Mouse (Mus musculus): ENCODE results near the gene Dlg5.

Gene Dlg5

GRCm38 (mm10) chr14:24234411-24234810, 11.3 kb downstream of the Dlg5 start:
- no peak for DNase-seq (ENCODE audit: low spot score)

- peak; percentile 51 for DNase-seq (ENCODE audit: low spot score)
Measured at GRCm38 (mm10) chr14:24232641-24233633, 12.8 kb downstream of the Dlg5 start.

GRCm38 (mm10) chr14:24228549-24228948, 17.2 kb downstream of the Dlg5 start:
- no peak for DNase-seq (ENCODE audit: low spot score)

GRCm38 (mm10) chr14:24227015-24227414, 18.7 kb downstream of the Dlg5 start:
- no peak for DNase-seq (ENCODE audit: low spot score)

- no peak for DNase-seq (ENCODE audit: low spot score)
Measured at GRCm38 (mm10) chr14:24226344-24226743, 19.4 kb downstream of the Dlg5 start.

- DNase-seq (ENCODE audit: low spot score): no peak
Measured at GRCm38 (mm10) chr14:24222759-24223158, 23.0 kb downstream of the Dlg5 start.

- DNase-seq (ENCODE audit: low spot score): no peak
Measured at GRCm38 (mm10) chr14:24222273-24222672, 23.4 kb downstream of the Dlg5 start.

- no peak for DNase-seq (ENCODE audit: low spot score)
Measured at GRCm38 (mm10) chr14:24217362-24217722, 28.4 kb downstream of the Dlg5 start.

- DNase-seq (ENCODE audit: low spot score): no peak
Measured at GRCm38 (mm10) chr14:24216678-24217361, 28.9 kb downstream of the Dlg5 start.

- no peak for DNase-seq (ENCODE audit: low spot score)
Measured at GRCm38 (mm10) chr14:24216064-24216463, 29.7 kb downstream of the Dlg5 start.

GRCm38 (mm10) chr14:24214436-24214835, 31.3 kb downstream of the Dlg5 start:
- DNase-seq (ENCODE audit: low spot score): no peak

GRCm38 (mm10) chr14:24213336-24213735, 32.4 kb downstream of the Dlg5 start:
- no peak for DNase-seq (ENCODE audit: low spot score)

- no peak for DNase-seq (ENCODE audit: low spot score)
Measured at GRCm38 (mm10) chr14:24212861-24213260, 32.9 kb downstream of the Dlg5 start.

- no peak for DNase-seq (ENCODE audit: low spot score)
Measured at GRCm38 (mm10) chr14:24207360-24207752, 38.4 kb downstream of the Dlg5 start.

- no peak for DNase-seq (ENCODE audit: low spot score)
Measured at GRCm38 (mm10) chr14:24206736-24207359, 38.9 kb downstream of the Dlg5 start.

GRCm38 (mm10) chr14:24206314-24206713, 39.4 kb downstream of the Dlg5 start:
- no peak for DNase-seq (ENCODE audit: low spot score)

- peak; percentile 30 for DNase-seq (ENCODE audit: low spot score)
Measured at GRCm38 (mm10) chr14:24205281-24205871, 40.3 kb downstream of the Dlg5 start.

- no peak for DNase-seq (ENCODE audit: low spot score)
Measured at GRCm38 (mm10) chr14:24203210-24203609, 42.5 kb downstream of the Dlg5 start.

GRCm38 (mm10) chr14:24200771-24201170, 44.9 kb downstream of the Dlg5 start:
- no peak for DNase-seq (ENCODE audit: low spot score)

GRCm38 (mm10) chr14:24199732-24200131, 46.0 kb downstream of the Dlg5 start:
- DNase-seq (ENCODE audit: low spot score): no peak

GRCm38 (mm10) chr14:24197865-24198264, 47.9 kb downstream of the Dlg5 start:
- DNase-seq (ENCODE audit: low spot score): peak; percentile 36

GRCm38 (mm10) chr14:24196947-24197346, 48.8 kb downstream of the Dlg5 start:
- DNase-seq (ENCODE audit: low spot score): no peak

Data from left cerebral cortex, adult 11 months (tissue).